Mouse (Mus musculus): ENCODE measurements around the gene Nadk.

DNA sequence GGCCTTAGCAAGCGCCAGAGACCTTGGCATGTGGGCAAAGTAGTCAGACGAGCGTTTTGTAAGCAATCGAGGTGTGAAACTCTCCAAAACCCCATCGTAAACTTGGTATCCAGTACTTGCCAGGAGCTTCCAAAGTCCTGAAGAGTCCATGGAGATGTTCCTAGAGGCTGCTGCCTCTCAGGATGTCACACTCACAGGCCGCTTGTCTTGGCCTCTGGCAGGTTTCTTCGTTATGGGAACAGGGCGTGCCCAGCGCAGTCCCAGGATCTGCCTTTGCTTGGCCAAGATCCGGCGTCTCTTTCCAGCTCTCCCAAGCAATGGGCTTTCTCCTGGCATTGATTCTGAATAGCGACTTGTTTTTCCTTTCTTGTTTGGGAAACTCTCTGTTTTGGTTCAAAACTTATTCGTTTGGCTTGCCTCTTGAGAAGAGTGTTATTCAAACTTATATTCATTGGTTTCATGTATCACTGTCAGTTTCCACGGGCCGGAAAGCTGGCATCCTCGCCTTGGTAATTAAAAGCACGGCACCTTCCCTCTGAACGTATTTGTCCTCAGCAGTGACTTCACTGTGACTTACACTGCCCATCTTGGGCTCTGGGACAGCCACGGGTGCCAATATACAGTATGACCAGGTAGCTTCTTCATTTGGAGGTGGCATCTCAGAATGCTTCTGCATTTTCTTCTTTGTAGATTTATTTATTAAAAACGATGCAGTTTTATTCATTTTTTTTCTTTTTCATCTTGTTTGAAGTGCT, 2.3 kb downstream of the Nadk start:
- TF ChIP-seq EP300 (optimal IDR thresholded peaks at IDR 0.05), result no peak
- no peak for TF ChIP-seq CTCF (IDR thresholded peaks at IDR 0.05; ENCODE audit: low read depth)

Data from stomach, postnatal 0 days (tissue).